Mouse (Mus musculus) splenic B cell, adult 2 months (primary cell): ENCODE data around the gene Ebf4.
"Not testable (repeated sequence)": the region's sequence is repeated elsewhere in the genome, so short reads cannot be mapped to it uniquely, and the experiment has no call there.

Experiments used
- DNase-seq: peaks from one replicate; pipeline ENCODE4 v3.0.0-alpha.2; 2011; ENCODE audit warnings: low read depth, low spot score
- H3K27me3 ChIP-seq: 2 replicates; pipeline ENCODE4 v1.6.1; 2012; ENCODE audit warnings: mild to moderate bottlenecking, low read length, moderate library complexity, mixed read lengths; ENCODE audit not compliant: control insufficient read depth, poor library complexity, insufficient read depth, severe bottlenecking
- H3K36me3 ChIP-seq: 2 replicates; pipeline ENCODE4 v1.6.1; 2012; ENCODE audit warnings: mild to moderate bottlenecking, low read length, moderate library complexity, mixed read lengths; ENCODE audit not compliant: control insufficient read depth, poor library complexity, insufficient read depth, severe bottlenecking

Gene Ebf4

GRCm38 (mm10) chr2:130341220-130341580, 46.2 kb downstream of the Ebf4 start:
- DNase-seq = no peak
- H3K27me3 ChIP-seq = no peaks in the 10 kb centered on the region
- H3K36me3 ChIP-seq = no peaks in the 10 kb centered on the region

DNA sequence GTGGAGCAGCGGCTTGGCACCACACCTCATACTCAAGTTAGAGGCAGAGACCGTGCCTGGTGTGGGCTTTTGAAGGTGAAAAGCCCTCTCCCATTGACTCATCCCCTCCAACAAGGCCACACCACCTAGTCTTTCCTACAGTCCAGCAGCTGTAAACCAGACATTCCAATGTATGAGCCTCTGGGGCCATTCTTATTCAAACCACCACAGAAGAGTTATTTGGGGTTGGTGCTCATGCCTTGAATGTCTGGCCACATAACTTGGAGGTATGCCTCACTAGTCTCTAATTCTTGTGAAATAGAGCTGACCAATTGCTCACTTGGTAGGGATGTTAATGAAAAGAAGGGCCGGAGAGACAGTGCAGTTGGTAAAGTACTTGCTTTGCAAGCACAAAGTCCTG, 55.4 kb downstream of the Ebf4 start:
- DNase-seq = no peak

DNA sequence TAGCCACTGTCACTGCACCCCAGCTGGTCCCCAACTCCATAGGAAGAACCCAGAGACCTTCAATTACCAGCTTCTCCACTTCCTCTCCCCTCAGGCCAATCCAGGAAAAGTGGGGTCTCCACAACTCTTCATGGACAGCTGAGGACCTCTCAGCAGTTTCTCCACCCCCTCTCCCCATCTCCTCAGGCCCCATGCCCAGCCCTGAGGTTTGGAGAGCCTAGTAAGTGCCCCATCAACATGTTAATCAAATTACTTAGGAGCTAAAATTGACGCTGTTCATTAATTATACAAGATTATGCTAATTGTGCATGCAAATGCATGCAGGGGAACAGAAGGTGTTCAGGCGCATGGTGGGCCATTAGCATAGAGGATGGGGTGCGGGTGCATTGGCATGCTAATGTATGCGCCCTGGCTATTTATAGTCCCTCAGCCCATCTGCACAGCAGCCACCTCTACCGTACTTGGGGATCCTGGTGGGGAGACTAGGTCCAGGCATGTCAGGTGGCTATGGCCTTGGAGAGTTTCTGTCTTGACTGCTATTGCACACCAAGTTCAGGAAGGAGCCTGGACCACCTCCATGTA, 56.9 kb downstream of the Ebf4 start:
- DNase-seq = no peak
- no peaks in the 10 kb centered on the region for H3K27me3 ChIP-seq
- no peaks in the 10 kb centered on the region for H3K36me3 ChIP-seq

More for the DNA sequence above, 55.4 kb downstream of the Ebf4 start:
- Histone ChIP-seq H3K27me3 (no peaks in the 10 kb centered on the region), H3K36me3 (no peaks in the 10 kb centered on the region)

DNA sequence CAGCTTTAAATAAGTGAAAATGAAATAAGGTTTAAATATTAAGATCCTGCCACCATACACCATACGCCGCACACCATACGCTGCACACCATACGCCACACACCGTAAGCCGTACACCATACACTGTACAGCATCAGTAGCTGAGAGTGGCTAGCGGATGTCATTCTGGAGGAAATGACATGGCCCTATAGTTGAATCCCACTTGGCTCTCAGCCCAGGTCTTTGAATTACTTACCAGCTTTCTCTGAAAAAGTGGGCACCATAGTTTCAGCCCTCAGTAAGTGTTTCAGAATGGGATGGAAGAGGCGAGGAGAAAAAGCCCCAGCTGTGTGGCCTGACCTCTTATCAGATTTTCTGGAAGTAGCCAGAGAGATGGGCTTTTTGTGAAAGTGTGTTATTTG, 58.4 kb downstream of the Ebf4 start:
- DNase-seq = no peak
- Histone ChIP-seq H3K27me3 (no peaks in the 10 kb centered on the region), H3K36me3 (no peaks in the 10 kb centered on the region)

DNA sequence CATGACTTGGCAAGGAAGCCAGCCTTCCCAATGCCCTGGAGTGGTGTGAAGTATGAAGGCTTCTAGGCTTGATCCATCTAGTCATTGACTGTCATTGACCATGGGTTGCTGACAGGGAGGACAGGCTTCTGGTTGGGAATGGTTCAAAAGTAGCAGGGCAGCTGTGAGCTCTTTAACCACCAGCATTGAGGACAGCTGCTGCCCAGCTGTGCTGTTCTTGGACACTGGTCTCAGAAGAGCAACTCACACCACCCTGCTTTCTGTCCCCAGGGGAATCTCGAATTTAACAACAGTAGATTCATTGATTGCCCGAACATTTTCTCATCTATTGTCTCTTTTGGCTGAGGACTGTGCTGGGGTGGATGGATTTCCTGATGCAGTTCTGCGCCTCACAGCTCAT, 58.9 kb downstream of the Ebf4 start:
- no peaks in the 10 kb centered on the region for H3K36me3 ChIP-seq
- H3K27me3 ChIP-seq = no peaks in the 10 kb centered on the region

GRCm38 (mm10) chr2:130357551-130357950, 62.6 kb downstream of the Ebf4 start:
- DNase-seq = no peak
- H3K36me3 ChIP-seq = no peaks in the 10 kb centered on the region
- H3K27me3 ChIP-seq = no peaks in the 10 kb centered on the region

More for the DNA sequence above, 58.9 kb downstream of the Ebf4 start:
- DNase-seq = no peak

- Histone ChIP-seq H3K36me3 (no peaks in the 10 kb centered on the region), H3K27me3 (no peaks in the 10 kb centered on the region; the same call in 1 of the 2 replicates)
- DNase-seq = no peak
These were observed 63.9 kb downstream of the Ebf4 start for GRCm38 (mm10) chr2:130358852-130359251.

DNA sequence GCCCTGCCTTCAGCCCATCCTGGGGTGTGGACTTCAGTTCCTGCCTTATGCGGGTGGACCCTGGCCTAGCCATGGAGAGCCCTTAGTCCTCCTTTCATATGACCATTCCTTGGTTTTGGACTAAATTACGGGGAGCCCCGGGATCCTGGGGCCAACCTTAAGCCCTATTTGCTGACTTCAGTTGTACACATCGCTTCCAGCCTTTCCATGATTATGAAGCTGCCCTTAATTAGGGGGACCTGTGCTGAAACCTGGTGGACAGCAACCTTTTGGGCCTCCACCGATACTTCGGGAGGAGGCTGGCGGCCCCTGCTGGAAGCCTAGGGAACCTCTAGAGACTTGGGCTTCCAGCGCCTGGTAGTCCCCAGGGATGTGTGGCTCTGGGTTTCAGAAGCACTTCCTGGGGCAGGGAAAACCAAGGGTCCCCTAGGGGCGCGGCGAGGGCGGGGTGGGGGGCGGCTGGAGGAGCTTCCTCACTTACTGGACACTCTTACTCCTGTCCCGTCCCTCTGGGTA, 67.6 kb downstream of the Ebf4 start:
- DNase-seq = peak; percentile 21

GRCm38 (mm10) chr2:130365211-130366094, 70.5 kb downstream of the Ebf4 start:
- Histone ChIP-seq H3K27me3 (no peaks in the 10 kb centered on the region; the same call in 1 of the 2 replicates), H3K36me3 (no peaks in the 10 kb centered on the region)
- DNase-seq = no peak

More for the DNA sequence above, 67.6 kb downstream of the Ebf4 start:
- Histone ChIP-seq H3K36me3 (no peaks in the 10 kb centered on the region), H3K27me3 (no peaks in the 10 kb centered on the region; the same call in 1 of the 2 replicates)

- Histone ChIP-seq H3K36me3 (no peaks in the 10 kb centered on the region), H3K27me3 (no peaks in the 10 kb centered on the region; the same call in 1 of the 2 replicates)
- no peak for DNase-seq
These were observed 72.4 kb downstream of the Ebf4 start for GRCm38 (mm10) chr2:130367386-130367785.

DNA sequence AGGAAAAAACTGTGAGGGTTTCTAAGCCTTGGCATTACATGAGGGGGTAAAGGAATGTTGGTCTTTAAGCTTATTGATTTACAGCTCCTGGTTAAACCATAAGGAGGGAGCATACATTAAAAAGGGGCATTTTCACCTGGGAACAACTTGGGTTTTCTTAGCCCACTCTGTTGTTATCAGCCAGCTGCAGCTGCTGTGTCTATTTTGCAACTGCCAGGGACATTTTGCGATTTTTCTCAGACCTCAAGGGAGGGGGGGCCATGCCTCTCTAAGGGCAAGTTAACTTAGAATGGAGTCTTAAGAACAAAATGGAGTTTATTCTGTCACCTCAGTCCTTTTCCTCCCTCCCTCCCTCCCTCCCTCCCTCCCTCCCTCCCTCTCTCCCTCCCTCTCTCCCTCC, 78.1 kb downstream of the Ebf4 start:
- not testable (repeated sequence) for H3K36me3 ChIP-seq, DNase-seq, H3K27me3 ChIP-seq

DNA sequence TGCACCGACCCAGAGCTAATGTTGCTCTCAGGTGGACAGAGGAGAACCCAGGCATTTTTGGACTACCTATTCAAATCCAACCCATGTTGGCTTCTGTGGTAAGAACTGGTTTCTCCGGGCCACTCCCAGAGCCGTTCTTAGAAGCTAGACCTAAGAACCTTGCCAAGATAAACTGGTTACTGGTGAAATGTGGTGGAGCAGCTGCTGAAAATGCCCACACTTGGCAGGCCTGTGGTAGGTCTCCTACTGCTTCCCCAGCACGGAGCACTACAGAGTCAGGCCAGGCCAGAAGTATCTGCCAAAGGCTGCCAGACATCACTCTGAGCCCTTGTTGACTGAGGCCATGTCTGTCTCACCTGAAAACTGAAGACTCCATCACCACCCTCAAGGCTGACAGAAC, 80.0 kb downstream of the Ebf4 start:
- no peaks in the 10 kb centered on the region for H3K36me3 ChIP-seq
- DNase-seq = no peak
- H3K27me3 ChIP-seq = no peaks in the 10 kb centered on the region

- no peak for DNase-seq
- Histone ChIP-seq H3K36me3 (no peaks in the 10 kb centered on the region), H3K27me3 (no peaks in the 10 kb centered on the region)
These were observed 88.2 kb downstream of the Ebf4 start for GRCm38 (mm10) chr2:130383205-130383604.

- Histone ChIP-seq H3K36me3 (no peaks in the 10 kb centered on the region), H3K27me3 (no peaks in the 10 kb centered on the region)
- no peak for DNase-seq
These were observed 88.9 kb downstream of the Ebf4 start for GRCm38 (mm10) chr2:130383895-130384294.

DNA sequence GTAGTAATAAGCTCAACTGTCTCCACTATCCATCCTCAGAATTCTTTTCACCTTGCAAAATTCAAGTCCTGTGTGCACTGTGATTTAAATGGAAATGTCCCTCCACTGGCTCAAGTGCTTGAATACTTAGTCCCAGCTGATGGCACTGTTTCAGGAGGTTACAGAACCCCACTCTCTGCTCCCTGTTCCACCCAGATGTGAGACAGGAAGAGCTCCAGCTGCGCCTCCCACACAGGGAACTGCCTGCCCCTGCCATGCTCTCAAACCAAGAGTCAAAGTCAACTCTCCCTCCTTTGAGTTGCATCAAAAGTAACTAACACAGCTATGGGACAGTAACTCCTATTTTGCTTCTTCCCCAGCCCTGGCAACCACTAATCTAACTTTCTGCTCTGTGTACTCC, 91.2 kb downstream of the Ebf4 start:
- no peak for DNase-seq
- Histone ChIP-seq H3K27me3 (no peaks in the 10 kb centered on the region), H3K36me3 (no peaks in the 10 kb centered on the region)
